Mouse (Mus musculus) heart, embryonic 11.5 days (tissue): ENCODE results near the gene Lrrc41. TPM values are rescaled to one million over a fixed set of nuclear protein-coding genes. Genes with fewer than 3 reads are reported as not detected.

Experiments used
- ATAC-seq: fragments of 200-750 bp; cut with Nextera tagmentation; replicated peaks from 2 replicates; pipeline ENCODE4 v1.8.0; 2017; ENCODE audit warnings: moderate library complexity; ENCODE audit not compliant: insufficient number of reproducible peaks, low FRiP score, low TSS enrichment
- H3K27ac ChIP-seq: fragments of 300-500 bp; sonication (generic); 2 replicates; pipeline ENCODE4 v1.5.1; 2014; ENCODE audit warnings: mild to moderate bottlenecking, low read depth, low read length
- H3K27me3 ChIP-seq: fragments of 300-500 bp; sonication (generic); 2 replicates; pipeline ENCODE4 v1.6.1; 2014; ENCODE audit warnings: mild to moderate bottlenecking, low read length, mixed read lengths; ENCODE audit not compliant: control insufficient read depth, insufficient read depth
- H3K36me3 ChIP-seq: fragments of 300-500 bp; sonication (generic); 2 replicates; pipeline ENCODE4 v1.6.1; 2014; ENCODE audit warnings: mild to moderate bottlenecking, low read length, moderate library complexity, mixed read lengths; ENCODE audit not compliant: control insufficient read depth, insufficient read depth
- H3K4me1 ChIP-seq: fragments of 300-500 bp; sonication (generic); 2 replicates; pipeline ENCODE4 v1.6.1; 2014; ENCODE audit warnings: low read length; ENCODE audit not compliant: control insufficient read depth, insufficient read depth
- H3K4me2 ChIP-seq: fragments of 300-500 bp; sonication (generic); 2 replicates; pipeline ENCODE4 v1.6.1; 2014; ENCODE audit warnings: mild to moderate bottlenecking, moderate library complexity
- H3K4me3 ChIP-seq: fragments of 300-500 bp; sonication (generic); 2 replicates; pipeline ENCODE4 v1.5.1; 2014; ENCODE audit warnings: low read depth, low read length
- H3K9ac ChIP-seq: fragments of 300-500 bp; sonication (generic); 2 replicates; pipeline ENCODE4 v1.6.1; 2014; ENCODE audit warnings: mild to moderate bottlenecking, low read depth, low read length, moderate library complexity
- H3K9me3 ChIP-seq: fragments of 300-500 bp; sonication (generic); replicated peaks from 2 replicates; pipeline ENCODE4 v1.6.1; 2016; ENCODE audit warnings: low read length; ENCODE audit not compliant: control insufficient read depth
- WGBS: fragments of 180-500 bp; shearing (Covaris S2); extraction: QIAGEN DNeasy Blood & Tissue Kit; methylation state at CpG from one replicate; pipeline ENCODE4 v1.1.7; 2014; ENCODE audit not compliant: insufficient replicate concordance; 5-methylcytosine and 5-hydroxymethylcytosine counted together
- polyA plus RNA-seq: library from polyadenylated mRNA; unstranded; fragments of >200 nt; fragmentation: Nextera tagmentation; extraction: Ambion mirVana; gene quantifications from 2 replicates; pipeline ENCODE4 v1.2.1, GENCODE M21; 2014

Lrrc41 gene
- polyA plus RNA-seq, 1 experiment from 2014 or later, result 61.0 TPM

DNA sequence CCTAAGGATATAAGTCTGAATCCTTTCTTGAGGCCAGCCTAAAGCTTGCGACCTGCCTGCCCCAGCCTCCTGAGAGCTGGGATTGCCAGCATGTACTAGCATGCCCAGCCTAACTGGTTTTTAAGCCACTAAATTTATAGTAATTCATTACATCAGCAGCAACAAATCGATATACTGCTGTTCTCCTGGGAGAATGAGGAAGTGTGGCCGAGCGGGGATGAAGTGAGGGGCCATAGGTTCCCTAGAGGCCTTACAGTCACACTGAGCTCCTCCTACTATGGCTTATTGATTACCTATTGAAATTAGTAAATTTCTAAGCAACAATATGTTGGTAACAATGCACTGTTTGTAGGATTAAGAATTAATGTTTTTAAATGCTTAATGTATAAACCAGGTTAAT is 58.1 kb downstream of the Lrrc41 start:
- ATAC-seq, result no peak
- H3K27ac ChIP-seq, result no peak overlapping the region
- H3K4me1 ChIP-seq, result no peaks in the 10 kb centered on the region
- no peak overlapping the region for H3K4me3 ChIP-seq
- no peak overlapping the region for H3K4me2 ChIP-seq
- no peaks in the 10 kb centered on the region for H3K36me3 ChIP-seq
- 83% methylated on average over 4 of the region's 4 CpGs for WGBS
- H3K9me3 ChIP-seq, result no peaks in the 10 kb centered on the region
- no peak overlapping the region for H3K9ac ChIP-seq
- H3K27me3 ChIP-seq, result no peaks in the 10 kb centered on the region

DNA sequence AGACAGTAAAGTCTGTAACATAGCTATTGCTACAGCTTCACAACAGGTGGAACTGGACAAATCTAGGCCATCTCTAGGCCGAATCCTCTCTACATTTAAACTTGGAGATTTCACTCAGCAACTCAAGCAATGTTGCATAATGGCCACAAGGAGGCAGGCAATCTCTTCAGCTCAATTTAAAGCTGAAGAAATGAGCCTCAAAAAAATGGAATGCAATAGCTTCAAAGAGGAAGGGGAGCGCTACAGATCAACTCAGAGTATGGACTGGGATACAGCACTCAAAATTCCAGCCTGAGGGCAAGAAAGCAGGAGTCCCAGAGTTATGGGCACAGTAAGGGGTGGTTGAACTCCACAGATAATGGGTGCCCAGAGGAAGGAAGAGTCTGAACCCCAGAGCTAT is 59.9 kb downstream of the Lrrc41 start:
- 38% methylated on average over 2 of the region's 2 CpGs for WGBS
- H3K9ac ChIP-seq, result no peak overlapping the region

DNA sequence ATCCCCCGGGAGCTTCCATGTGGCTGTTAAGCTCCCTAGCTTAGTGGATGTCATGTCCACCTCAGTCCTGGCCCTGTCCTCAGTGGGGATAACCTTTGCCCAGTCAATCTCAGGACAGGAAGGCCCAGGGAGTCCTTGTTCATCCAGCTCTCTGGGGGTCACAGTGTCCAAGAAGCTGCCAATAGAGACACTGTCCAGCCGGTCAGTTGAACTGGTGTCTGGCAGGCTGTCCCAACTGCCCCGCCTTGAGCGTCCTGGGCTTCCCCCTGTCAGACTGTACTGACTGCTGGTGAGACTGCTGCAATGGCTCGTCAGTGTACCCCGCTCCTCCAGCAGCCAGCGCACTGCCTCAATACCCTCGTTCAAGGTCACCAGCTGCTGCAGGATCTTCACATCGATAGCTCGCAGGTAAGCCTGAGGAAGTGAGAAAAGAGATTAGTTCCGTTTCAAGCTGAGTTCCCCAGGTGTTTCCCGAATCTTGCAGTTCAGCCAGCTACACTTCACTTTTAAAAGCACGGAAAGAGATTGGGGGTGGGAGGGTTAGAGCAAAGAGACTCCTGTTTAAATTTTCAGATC is 62.4 kb downstream of the Lrrc41 start:
- peak overlapping the region; percentile 16; the same call in 1 of the 2 replicates for H3K9ac ChIP-seq

More for the DNA sequence above, 59.9 kb downstream of the Lrrc41 start:
- no peaks in the 10 kb centered on the region for H3K9me3 ChIP-seq
- no peaks in the 10 kb centered on the region for H3K4me1 ChIP-seq
- no peak overlapping the region for H3K4me3 ChIP-seq
- H3K27me3 ChIP-seq, result no peaks in the 10 kb centered on the region
- H3K27ac ChIP-seq, result no peak overlapping the region
- no peak for ATAC-seq
- no peaks in the 10 kb centered on the region for H3K36me3 ChIP-seq
- no peak overlapping the region for H3K4me2 ChIP-seq

DNA sequence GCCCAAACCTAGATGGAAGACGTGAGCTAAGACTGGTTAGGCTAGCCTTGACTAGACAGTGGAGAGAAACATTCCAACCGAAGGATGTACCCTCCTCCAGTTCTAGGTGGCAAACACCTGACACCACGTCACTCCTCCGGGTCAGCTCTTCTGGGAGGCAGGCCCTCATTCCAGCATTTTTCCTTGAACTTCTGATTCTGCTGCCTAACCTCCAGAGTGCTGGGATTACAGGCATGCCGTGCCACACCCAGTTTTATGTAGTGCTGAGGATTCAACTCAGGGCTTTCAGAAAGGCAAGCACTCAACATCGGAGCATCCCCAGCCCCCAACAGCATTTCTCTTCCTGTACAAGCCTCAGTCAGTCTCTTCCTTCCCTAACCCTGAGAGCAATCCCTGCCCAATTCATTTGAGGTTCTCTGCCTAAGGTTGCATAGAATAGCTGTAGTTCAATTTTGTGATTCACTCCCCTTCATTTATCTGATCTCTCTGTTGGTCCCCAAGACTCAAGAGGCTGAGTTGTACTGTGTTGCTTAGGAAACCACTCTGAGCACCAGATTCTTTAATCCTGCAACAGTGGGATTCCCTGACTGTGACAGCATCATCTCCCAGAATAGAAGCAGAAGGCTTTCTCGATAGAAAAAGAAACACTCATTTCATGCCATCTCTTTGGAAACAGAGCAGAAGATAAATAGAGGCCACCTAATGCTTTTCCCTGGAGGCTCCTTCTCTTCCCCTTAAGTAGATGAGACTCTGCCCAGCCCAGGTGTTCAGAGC is 65.9 kb downstream of the Lrrc41 start:
- H3K4me1 ChIP-seq, result peaks cover 5% of the 10 kb centered on the region; the same call in 1 of the 2 replicates
- no peak overlapping the region for H3K4me2 ChIP-seq
- H3K4me3 ChIP-seq, result no peak overlapping the region
- H3K27ac ChIP-seq, result no peak overlapping the region
- no peak overlapping the region for H3K9ac ChIP-seq
- H3K27me3 ChIP-seq, result peaks cover 6% of the 10 kb centered on the region; the same call in 1 of the 2 replicates
- H3K9me3 ChIP-seq, result no peaks in the 10 kb centered on the region
- no peak for ATAC-seq
- WGBS, result 71% methylated on average over 7 of the region's 7 CpGs
- H3K36me3 ChIP-seq, result no peaks in the 10 kb centered on the region

More for the DNA sequence above, 62.4 kb downstream of the Lrrc41 start:
- no peaks in the 10 kb centered on the region for H3K27me3 ChIP-seq
- no peak overlapping the region for H3K27ac ChIP-seq
- no peaks in the 10 kb centered on the region; the same call in 1 of the 2 replicates for H3K4me1 ChIP-seq
- H3K9me3 ChIP-seq, result no peaks in the 10 kb centered on the region
- H3K4me2 ChIP-seq, result no peak overlapping the region
- ATAC-seq, result no peak
- WGBS, result 33% methylated on average over 13 of the region's 13 CpGs
- no peaks in the 10 kb centered on the region for H3K36me3 ChIP-seq
- no peak overlapping the region for H3K4me3 ChIP-seq

DNA sequence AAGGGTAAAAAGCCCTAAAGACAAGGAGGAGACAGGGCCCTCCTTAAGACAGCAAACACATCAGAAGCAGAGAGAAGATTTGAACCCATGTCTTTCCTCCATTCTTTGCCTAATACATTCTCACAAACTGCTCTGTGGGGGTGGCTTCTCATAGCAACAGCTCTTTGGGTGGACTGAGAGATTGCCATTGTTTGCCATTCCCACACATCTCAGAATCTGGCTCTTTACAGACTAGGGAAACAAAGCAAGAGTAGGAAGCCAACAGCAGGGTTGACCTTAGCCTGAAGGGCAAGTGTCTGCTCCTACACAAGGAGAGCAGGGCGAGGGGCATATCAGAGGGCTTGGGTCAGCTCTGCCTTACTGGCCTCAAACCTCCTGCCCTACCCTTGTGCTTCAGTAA is 66.7 kb downstream of the Lrrc41 start:
- H3K4me3 ChIP-seq, result no peak overlapping the region
- no peaks in the 10 kb centered on the region for H3K9me3 ChIP-seq
- H3K9ac ChIP-seq, result no peak overlapping the region
- no peak overlapping the region for H3K4me2 ChIP-seq
- H3K4me1 ChIP-seq, result peaks cover 5% of the 10 kb centered on the region; the same call in 1 of the 2 replicates
- no peak for ATAC-seq
- no peaks in the 10 kb centered on the region for H3K36me3 ChIP-seq
- WGBS, result 61% methylated on average over 1 of the region's 1 CpGs
- no peak overlapping the region for H3K27ac ChIP-seq
- peaks cover 6% of the 10 kb centered on the region; the same call in 1 of the 2 replicates for H3K27me3 ChIP-seq

DNA sequence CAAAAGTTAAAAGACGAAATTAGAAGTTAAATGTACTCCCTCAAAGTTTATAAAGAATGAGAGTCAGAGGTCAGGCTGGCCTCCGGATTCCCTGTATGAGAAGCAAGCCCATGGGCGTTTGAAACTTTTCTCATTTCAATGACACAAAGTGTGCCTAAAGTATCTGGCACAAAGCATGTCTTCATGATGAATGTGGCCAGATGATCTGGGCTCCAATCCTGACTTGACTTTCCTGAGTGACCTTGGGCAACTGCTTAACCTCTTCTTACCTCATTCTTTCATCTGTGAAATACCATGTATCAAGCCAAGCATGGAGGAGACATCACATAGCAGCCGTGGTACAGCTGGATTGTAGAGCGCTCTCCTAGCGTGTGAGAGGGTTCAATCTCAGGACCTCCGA is 67.2 kb downstream of the Lrrc41 start:
- no peaks in the 10 kb centered on the region for H3K9me3 ChIP-seq
- no peak overlapping the region for H3K4me2 ChIP-seq
- no peak overlapping the region for H3K9ac ChIP-seq
- no peak overlapping the region for H3K4me3 ChIP-seq
- no peak overlapping the region for H3K27ac ChIP-seq
- no peaks in the 10 kb centered on the region for H3K36me3 ChIP-seq
- peaks cover 6% of the 10 kb centered on the region; the same call in 1 of the 2 replicates for H3K27me3 ChIP-seq
- no peak for ATAC-seq
- WGBS, result 78% methylated on average over 7 of the region's 7 CpGs
- H3K4me1 ChIP-seq, result peaks cover 5% of the 10 kb centered on the region; the same call in 1 of the 2 replicates

DNA sequence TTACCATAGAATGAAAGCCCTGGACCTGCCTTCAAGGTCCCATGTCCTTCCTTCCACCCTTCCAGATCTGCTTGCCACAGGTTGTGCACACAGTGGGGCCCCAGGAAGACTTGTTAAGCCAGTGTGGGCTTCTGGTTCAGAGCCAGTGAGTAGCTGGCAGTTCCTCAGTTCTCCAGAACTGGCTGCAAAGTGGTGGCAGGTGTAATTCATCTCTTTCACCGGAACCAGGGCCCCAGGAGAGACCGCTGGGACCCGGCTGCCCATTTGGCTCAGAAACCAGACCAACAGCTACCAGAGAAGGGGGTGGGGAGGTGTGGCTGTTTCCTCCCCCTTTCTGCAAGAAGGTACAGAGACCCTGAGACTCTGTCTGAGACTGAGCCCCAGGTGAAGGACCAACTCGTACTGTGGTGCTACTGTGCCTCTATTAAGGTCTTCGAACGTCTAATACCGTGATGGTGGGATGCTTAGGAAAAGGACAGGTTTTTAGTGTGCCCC is 68.3 kb downstream of the Lrrc41 start:
- Histone ChIP-seq H3K4me3 (peak overlapping the region; percentile 63), H3K4me1 (peaks cover 5% of the 10 kb centered on the region; the same call in 1 of the 2 replicates), H3K9me3 (no peaks in the 10 kb centered on the region), H3K4me2 (peak overlapping the region; percentile 80), H3K27ac (no peak overlapping the region), H3K36me3 (no peaks in the 10 kb centered on the region), H3K9ac (no peak overlapping the region), H3K27me3 (peaks cover 6% of the 10 kb centered on the region; the same call in 1 of the 2 replicates)
- no peak for ATAC-seq
- WGBS, result 4% methylated on average over 7 of the region's 7 CpGs

DNA sequence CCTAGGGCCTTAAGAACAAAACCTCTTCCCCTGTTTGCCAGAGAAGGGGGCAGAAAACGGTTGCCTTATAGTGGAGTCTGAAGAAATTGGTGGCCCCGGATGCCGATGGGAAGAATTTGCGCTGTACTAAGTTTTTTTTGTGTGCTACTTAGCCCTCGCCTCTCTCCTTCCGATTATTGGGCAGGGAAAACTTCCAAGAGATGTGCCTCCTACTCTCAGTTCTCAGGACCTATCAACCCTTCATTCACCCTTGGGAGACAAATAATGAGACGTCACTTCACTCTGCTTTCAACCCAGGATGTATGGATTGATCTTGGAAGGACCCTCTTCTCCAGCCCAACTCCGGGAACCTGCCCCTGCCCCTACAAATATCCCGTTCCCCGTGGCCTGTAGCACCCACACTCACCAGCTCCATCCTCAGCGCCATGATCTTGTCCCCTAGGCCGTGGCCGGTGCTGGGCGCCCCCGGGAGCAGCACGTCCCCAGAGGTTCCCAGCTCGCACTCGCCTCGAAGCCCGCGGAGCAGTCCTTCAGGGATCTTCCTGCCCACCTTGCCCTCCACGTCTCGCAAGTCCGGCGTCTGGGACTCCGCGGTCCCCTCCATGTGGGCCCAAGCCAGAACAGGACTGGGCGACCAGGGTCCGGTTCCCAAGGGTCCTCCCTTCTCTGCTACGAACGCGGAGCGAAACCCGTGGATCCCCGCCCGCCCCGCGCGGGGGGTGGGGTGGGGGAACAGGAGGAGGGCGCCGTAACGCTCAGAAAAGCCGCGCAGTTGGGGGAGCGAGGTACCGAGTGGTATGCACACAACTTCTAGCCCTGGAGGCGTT is 69.0 kb downstream of the Lrrc41 start:
- Histone ChIP-seq H3K4me1 (peaks cover 5% of the 10 kb centered on the region; the same call in 1 of the 2 replicates), H3K9me3 (no peaks in the 10 kb centered on the region), H3K27ac (no peak overlapping the region), H3K36me3 (no peaks in the 10 kb centered on the region), H3K27me3 (peaks cover 6% of the 10 kb centered on the region; the same call in 1 of the 2 replicates), H3K9ac (peak overlapping the region; percentile 71), H3K4me2 (peak overlapping the region; percentile 80), H3K4me3 (peak overlapping the region; percentile 63)
- WGBS, result under 1% methylated on average over 47 of the region's 47 CpGs
- ATAC-seq, result peak; percentile 53
